Mouse (Mus musculus) neural tube, embryonic 13.5 days (tissue): ENCODE measurements around the gene Tmem151b. TPM values are rescaled to one million over a fixed set of nuclear protein-coding genes. Genes with fewer than 3 reads are reported as not detected.
A peak's percentile ranks its signal among the peaks of the same experiment; 100 is the strongest.

Experiments
- ATAC-seq: fragments of 200-750 bp; cut with Nextera tagmentation; 2 replicates; pipeline ENCODE4 v1.8.0; 2017; ENCODE audit warnings: low read depth, mild to moderate bottlenecking, moderate TSS enrichment, moderate library complexity
- H3K27ac ChIP-seq: fragments of 300-500 bp; sonication (generic); replicated peaks from 2 replicates; pipeline ENCODE4 v1.5.1; 2015; ENCODE audit warnings: moderate library complexity, mild to moderate bottlenecking, inconsistent platforms
- H3K27me3 ChIP-seq: fragments of 300-500 bp; sonication (generic); 2 replicates; pipeline ENCODE4 v1.6.1; 2015; ENCODE audit warnings: mild to moderate bottlenecking, inconsistent platforms
- H3K36me3 ChIP-seq: fragments of 300-500 bp; sonication (generic); 2 replicates; pipeline ENCODE4 v1.6.1; 2015; ENCODE audit warnings: mild to moderate bottlenecking, inconsistent platforms
- H3K4me1 ChIP-seq: fragments of 300-500 bp; sonication (generic); replicated peaks from 2 replicates; pipeline ENCODE4 v1.6.1; 2015; ENCODE audit warnings: inconsistent platforms
- H3K4me2 ChIP-seq: fragments of 300-500 bp; sonication (generic); 2 replicates; pipeline ENCODE4 v1.6.1; 2015; ENCODE audit warnings: inconsistent platforms, mild to moderate bottlenecking, moderate library complexity
- H3K4me3 ChIP-seq: fragments of 300-500 bp; sonication (generic); 2 replicates; pipeline ENCODE4 v1.5.1; 2015; ENCODE audit warnings: mild to moderate bottlenecking, inconsistent platforms
- H3K9ac ChIP-seq: fragments of 300-500 bp; sonication (generic); 2 replicates; pipeline ENCODE4 v1.6.1; 2015; ENCODE audit warnings: moderate library complexity, mild to moderate bottlenecking, inconsistent platforms
- H3K9me3 ChIP-seq: fragments of 300-500 bp; sonication (generic); 2 replicates; pipeline ENCODE4 v1.6.1; 2016; ENCODE audit warnings: inconsistent platforms
- WGBS: fragments of 180-500 bp; shearing (Covaris S2); methylation state at CpG from one replicate; pipeline ENCODE4 v1.1.7; 2015; 5-methylcytosine and 5-hydroxymethylcytosine counted together
- polyA plus RNA-seq: library from polyadenylated mRNA; unstranded; fragments of >200 nt; fragmentation: Nextera tagmentation; extraction: Ambion mirVana; gene quantifications from 2 replicates; pipeline ENCODE4 v1.2.1, GENCODE M21; 2015

Tmem151b gene
- polyA plus RNA-seq, 1 experiment from 2014 or later, result 22.6 TPM

DNA sequence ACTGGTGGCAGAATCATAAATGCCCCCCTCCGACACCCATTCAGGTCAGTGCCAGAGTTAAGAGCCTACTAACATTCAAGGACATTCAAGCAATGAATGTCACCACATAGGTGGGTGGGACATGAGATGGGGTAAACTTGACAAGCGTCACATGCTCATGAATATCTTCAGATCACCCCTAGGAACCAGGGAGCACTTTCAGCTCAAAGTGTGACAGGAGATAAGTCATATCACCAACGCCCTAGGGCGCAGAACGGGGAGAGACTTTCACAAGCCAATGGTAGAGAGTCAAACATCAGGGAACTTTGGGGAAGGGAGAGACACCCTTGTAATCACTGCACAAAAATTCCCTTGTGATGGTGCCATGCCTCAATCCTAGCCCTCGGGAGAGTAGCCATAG is 32.7 kb upstream of the Tmem151b start:
- H3K27me3 ChIP-seq, result no peaks in the 10 kb centered on the region
- no peak for ATAC-seq
- no peaks in the 10 kb centered on the region for H3K9me3 ChIP-seq
- no peak overlapping the region for H3K4me2 ChIP-seq
- WGBS, result 90% methylated on average over 6 of the region's 6 CpGs
- H3K9ac ChIP-seq, result no peak overlapping the region
- peaks cover 9% of the 10 kb centered on the region; the same call in 1 of the 2 replicates for H3K36me3 ChIP-seq
- no peak overlapping the region for H3K4me3 ChIP-seq
- peaks cover 25% of the 10 kb centered on the region for H3K4me1 ChIP-seq
- no peak overlapping the region for H3K27ac ChIP-seq

DNA sequence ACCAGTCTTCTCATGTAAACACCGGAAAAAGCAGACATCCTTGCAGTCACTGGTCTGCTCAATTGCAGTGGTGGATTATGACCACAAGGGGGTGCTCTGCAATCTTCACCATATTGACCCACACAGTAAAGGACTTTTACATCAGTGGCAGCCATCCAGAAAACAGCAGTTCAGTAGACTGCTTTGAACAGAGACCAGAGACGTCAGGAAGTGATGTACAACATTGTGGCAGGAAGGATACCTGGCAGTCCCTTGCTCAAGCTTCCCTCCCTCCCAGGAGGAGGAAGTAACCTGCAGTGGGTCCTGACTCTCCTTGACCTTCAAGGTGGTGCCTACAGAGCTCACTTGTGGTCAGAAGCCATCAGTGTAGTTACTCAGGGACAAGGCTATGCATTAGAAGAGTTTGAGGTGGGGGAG is 32.1 kb upstream of the Tmem151b start:
- no peak for ATAC-seq

DNA sequence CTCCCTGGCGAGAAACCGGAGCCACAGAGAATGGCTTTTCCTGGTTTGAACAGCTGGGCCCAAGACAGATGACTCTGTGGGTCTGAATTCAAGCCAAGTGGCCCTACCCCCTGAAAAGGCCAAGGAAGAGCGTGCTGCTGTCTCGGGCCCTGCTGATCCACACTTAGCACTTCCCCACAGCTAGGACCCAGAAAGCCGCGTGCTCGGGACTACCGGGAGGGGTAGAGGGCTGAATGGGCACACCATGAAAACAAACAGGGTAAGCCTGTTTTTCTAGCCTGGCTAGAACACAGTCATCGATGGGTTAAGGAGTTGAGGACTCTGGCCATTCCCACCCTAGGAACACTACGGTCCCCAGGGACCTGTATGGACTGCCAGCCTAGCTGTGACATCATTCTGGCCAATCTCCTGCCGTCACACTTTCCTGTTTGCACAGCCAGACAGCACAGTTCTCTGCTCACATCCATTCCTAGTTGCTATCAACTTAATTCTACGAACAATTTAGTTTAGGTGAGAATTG is 31.5 kb upstream of the Tmem151b start:
- WGBS, result 44% methylated on average over 12 of the region's 12 CpGs
- peak overlapping the region; percentile 31; the same call in 1 of the 2 replicates for H3K9ac ChIP-seq
- no peaks in the 10 kb centered on the region for H3K9me3 ChIP-seq
- no peaks in the 10 kb centered on the region for H3K27me3 ChIP-seq
- H3K4me1 ChIP-seq, result peaks cover 25% of the 10 kb centered on the region
- no peak overlapping the region for H3K4me3 ChIP-seq
- ATAC-seq, result 0 out of 2 replicates have a peak, but pooled peaks have one; percentile 12
- no peaks in the 10 kb centered on the region for H3K36me3 ChIP-seq
- H3K4me2 ChIP-seq, result no peak overlapping the region
- peak overlapping the region; percentile 66 for H3K27ac ChIP-seq

More for the DNA sequence above, 32.1 kb upstream of the Tmem151b start:
- WGBS, result 11% methylated on average over 2 of the region's 2 CpGs
- Histone ChIP-seq H3K36me3 (peaks cover 3% of the 10 kb centered on the region; the same call in 1 of the 2 replicates), H3K27ac (no peak overlapping the region), H3K4me2 (no peak overlapping the region), H3K9me3 (no peaks in the 10 kb centered on the region), H3K4me1 (peaks cover 25% of the 10 kb centered on the region), H3K9ac (no peak overlapping the region), H3K27me3 (no peaks in the 10 kb centered on the region), H3K4me3 (no peak overlapping the region)

DNA sequence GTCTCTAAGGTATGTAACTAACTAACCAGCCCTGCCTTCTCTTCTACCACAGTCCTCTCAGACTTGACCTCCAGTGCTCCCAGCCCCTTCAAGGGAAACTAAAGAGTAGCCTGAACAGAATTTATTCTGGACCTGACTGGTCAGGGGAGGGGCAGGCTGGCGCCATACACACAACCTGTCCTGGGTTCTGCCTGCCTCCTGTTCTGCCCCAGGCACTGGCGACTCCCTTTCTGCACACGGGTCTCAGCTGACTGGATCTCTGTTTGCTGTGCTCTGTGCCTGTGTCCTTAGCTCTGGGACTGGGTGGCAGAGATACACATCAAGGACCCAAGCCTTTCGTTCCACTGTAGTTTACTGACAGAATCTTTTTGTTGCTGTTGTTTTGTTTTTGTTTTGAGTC is 30.1 kb upstream of the Tmem151b start:
- ATAC-seq, result no peak
- Histone ChIP-seq H3K36me3 (no peaks in the 10 kb centered on the region), H3K9me3 (no peaks in the 10 kb centered on the region), H3K27ac (no peak overlapping the region), H3K4me1 (peaks cover 24% of the 10 kb centered on the region), H3K4me2 (no peak overlapping the region), H3K4me3 (no peak overlapping the region), H3K27me3 (no peaks in the 10 kb centered on the region), H3K9ac (no peak overlapping the region)
- WGBS, result 88% methylated on average over 4 of the region's 4 CpGs

DNA sequence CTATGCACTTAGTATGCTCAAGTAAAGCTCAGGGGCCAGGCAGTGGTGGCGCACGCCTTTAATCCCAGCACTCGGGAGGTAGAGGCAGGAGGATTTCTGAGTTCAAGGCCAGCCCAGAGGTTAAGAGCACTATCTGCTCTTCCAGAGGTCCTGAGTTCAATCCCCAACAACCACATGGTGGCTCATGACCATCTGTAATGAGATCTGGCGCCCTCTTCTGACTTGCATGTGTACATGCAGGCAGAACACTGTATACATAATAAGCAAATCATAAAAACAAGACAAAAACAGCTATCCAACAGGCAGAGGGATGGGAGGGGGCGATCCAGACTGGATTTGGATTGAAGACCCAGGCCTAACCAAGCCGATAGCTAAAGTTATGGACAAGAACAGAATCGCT is 29.4 kb upstream of the Tmem151b start:
- peaks cover 22% of the 10 kb centered on the region for H3K4me1 ChIP-seq
- 71% methylated on average over 7 of the region's 7 CpGs for WGBS
- no peaks in the 10 kb centered on the region for H3K9me3 ChIP-seq
- H3K4me2 ChIP-seq, result no peak overlapping the region
- H3K36me3 ChIP-seq, result no peaks in the 10 kb centered on the region
- H3K9ac ChIP-seq, result no peak overlapping the region
- H3K27ac ChIP-seq, result no peak overlapping the region
- H3K27me3 ChIP-seq, result no peaks in the 10 kb centered on the region
- H3K4me3 ChIP-seq, result no peak overlapping the region
- no peak for ATAC-seq

DNA sequence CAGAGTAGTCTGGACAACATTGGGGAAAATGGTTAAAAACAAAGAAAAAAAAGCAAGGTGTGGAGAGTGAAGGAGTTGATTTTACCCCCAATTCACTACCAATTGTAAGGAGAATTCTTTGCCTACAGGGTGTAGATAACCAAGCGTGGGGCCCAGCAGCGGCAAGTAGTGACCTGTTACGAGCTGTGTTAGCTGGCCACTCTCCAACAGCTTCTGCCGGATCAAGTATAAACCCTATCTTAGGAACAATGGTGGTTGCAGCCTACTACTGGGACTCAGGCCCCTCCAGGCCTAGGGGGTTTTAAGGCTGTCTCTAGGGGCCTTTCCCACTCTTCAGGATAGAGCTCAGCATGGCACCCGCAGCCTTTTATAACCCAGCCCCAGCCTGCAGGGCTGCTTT is 28.8 kb upstream of the Tmem151b start:
- no peak overlapping the region for H3K4me3 ChIP-seq

DNA sequence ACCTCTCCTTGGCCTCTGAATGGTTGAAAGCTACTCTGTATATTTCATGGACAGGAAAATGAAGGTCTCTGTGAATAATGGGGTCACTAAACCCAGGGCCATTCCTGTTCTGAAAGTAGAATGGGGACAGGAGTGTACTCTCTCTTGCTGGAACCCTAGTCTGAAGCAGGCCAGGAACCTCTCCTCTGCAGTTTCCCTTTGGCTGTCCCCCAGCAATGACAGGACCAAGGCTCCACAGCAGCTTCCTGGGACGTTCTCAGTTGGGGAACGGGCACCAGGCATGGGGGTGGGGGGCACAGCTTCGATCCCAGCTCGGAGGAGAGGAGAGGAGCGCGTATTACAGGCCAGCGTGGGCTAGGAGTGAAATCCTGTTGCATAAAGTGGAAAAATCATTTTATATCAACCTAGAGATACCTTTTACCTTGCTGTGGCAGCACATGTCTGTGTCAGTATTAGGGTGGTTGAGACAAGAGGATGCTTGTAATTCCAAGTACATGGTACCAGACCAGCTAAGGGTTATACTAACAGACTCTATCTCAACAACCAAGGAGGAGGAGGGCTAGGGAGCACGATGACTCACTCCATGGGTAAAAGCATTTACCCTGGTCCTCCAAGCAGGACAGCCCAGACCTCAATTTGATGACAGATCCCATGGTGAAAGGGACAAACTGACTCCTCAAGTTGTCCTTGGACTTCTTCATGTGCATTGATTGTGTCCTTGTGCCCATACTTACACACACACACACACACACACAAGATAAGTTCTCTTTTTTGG is 25.8 kb upstream of the Tmem151b start:
- Histone ChIP-seq H3K4me2 (peak overlapping the region; percentile 81), H3K36me3 (peaks cover 15% of the 10 kb centered on the region), H3K27me3 (no peaks in the 10 kb centered on the region), H3K9ac (peak overlapping the region; percentile 100), H3K27ac (peak overlapping the region; percentile 99), H3K4me1 (peaks cover 31% of the 10 kb centered on the region), H3K9me3 (no peaks in the 10 kb centered on the region), H3K4me3 (peak overlapping the region; percentile 100; the same call in 1 of the 2 replicates)
- ATAC-seq, result no peak
- WGBS, result 93% methylated on average over 8 of the region's 8 CpGs

More for the DNA sequence above, 28.8 kb upstream of the Tmem151b start:
- H3K27me3 ChIP-seq, result no peaks in the 10 kb centered on the region
- no peak overlapping the region for H3K4me2 ChIP-seq
- no peak for ATAC-seq
- H3K9me3 ChIP-seq, result no peaks in the 10 kb centered on the region
- no peak overlapping the region; the same call in 1 of the 2 replicates for H3K27ac ChIP-seq
- peaks cover 22% of the 10 kb centered on the region for H3K4me1 ChIP-seq
- H3K9ac ChIP-seq, result no peak overlapping the region
- whole genome bisulfite sequencing, result 52% methylated on average over 5 of the region's 5 CpGs
- no peaks in the 10 kb centered on the region for H3K36me3 ChIP-seq

DNA sequence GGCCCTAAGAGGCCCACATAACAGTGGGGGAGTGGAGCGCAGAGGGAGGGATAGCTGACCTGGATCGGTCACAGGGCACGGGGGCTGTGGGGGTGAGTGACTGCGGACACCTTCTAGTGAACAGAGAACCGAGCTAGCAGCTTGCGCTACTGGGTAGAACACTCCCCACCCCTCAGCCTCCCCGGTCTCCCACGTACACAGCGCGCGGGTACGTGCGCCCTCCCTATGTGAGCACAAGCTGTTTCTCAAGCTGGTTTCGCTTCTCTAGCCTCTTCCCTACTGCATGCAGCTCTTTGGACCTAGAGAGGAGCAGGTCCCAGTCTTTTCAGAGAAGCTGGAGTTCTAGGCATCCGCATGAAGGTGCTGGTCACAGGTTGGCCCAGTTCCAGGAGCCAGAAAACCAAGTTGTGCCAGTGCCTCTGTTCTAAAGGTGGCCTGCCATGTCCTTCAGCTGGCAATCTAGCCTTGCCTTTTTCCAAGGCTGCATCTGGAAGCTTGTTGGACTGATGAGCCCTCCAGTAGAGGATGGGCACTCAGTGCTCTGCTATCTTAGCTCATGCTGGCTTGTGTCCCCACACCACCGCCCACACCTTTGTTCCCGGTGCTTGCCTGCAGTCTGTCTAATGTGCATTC is 24.8 kb upstream of the Tmem151b start:
- Histone ChIP-seq H3K36me3 (peaks cover 25% of the 10 kb centered on the region), H3K4me1 (peaks cover 42% of the 10 kb centered on the region), H3K9me3 (no peaks in the 10 kb centered on the region), H3K9ac (peak overlapping the region; percentile 100), H3K4me3 (peak overlapping the region; percentile 100), H3K27ac (peak overlapping the region; percentile 99), H3K4me2 (peak overlapping the region; percentile 81), H3K27me3 (no peaks in the 10 kb centered on the region)
- 3% methylated on average over 17 of the region's 17 CpGs for WGBS
- peak; percentile 62 for ATAC-seq

DNA sequence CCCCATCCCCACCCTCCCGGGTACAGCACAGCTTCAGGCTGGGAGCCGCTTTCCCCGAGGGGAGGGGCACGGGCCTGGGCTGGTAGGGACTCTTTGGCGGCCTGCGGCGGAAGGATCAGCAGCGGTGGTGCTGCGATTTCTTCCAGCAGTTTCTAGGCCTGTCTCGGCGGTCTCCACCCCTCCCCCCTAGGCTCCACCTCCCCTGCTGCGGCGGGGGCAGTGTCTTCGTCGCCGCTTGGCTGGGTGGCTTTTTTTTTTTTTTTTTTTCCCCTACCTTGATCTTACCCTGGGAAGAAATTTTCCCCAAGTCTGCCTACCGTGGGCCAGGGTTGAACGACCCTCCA is 24.3 kb upstream of the Tmem151b start:
- peak overlapping the region; percentile 100 for H3K4me3 ChIP-seq
- peak; percentile 72 for ATAC-seq
- peak overlapping the region; percentile 81 for H3K4me2 ChIP-seq
- WGBS, result 1% methylated on average over 16 of the region's 18 CpGs
- H3K4me1 ChIP-seq, result peaks cover 47% of the 10 kb centered on the region
- H3K27me3 ChIP-seq, result no peaks in the 10 kb centered on the region
- H3K27ac ChIP-seq, result peak overlapping the region; percentile 99
- H3K9ac ChIP-seq, result peak overlapping the region; percentile 100
- H3K36me3 ChIP-seq, result peaks cover 30% of the 10 kb centered on the region
- no peaks in the 10 kb centered on the region for H3K9me3 ChIP-seq

DNA sequence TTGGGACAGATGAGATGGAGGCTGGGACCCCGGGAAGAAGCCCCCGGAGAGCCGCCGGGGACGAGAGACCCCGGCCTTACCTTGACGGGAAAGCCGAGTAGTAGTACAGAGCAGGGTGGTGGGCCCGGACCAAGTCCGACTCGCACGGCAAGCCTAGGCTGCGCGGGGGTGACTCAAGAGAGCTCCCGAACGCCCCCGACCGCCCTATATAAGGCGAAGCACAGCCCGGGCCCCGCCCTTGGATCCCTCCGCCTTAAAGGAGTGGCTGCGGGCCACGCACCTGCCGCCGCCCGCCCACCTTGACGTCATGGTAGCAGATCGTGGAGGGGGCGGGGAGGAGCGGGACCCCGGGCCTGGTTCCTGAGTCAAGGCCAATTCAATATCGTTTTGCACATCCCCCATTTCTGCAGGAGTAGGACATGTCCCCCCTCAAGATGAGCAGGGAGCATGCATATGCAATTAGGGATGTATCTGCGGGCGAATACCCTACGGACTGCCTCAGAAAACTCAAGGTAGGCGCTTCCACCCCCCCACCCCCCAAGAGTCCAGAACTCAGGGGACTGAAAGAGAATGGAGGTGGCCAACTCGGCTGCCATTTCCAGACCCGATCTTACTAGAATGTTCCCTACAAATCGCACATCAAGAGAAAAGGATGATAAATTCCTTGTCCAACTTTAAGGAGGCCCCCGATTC is 23.8 kb upstream of the Tmem151b start, which contains the start of gene Hsp90ab1:
Hsp90ab1 (minus strand) TSS at position 185 of the 693 bp plus-strand sequence.
- H3K4me1 ChIP-seq, result peaks cover 52% of the 10 kb centered on the region
- ATAC-seq, result peak; percentile 86

DNA sequence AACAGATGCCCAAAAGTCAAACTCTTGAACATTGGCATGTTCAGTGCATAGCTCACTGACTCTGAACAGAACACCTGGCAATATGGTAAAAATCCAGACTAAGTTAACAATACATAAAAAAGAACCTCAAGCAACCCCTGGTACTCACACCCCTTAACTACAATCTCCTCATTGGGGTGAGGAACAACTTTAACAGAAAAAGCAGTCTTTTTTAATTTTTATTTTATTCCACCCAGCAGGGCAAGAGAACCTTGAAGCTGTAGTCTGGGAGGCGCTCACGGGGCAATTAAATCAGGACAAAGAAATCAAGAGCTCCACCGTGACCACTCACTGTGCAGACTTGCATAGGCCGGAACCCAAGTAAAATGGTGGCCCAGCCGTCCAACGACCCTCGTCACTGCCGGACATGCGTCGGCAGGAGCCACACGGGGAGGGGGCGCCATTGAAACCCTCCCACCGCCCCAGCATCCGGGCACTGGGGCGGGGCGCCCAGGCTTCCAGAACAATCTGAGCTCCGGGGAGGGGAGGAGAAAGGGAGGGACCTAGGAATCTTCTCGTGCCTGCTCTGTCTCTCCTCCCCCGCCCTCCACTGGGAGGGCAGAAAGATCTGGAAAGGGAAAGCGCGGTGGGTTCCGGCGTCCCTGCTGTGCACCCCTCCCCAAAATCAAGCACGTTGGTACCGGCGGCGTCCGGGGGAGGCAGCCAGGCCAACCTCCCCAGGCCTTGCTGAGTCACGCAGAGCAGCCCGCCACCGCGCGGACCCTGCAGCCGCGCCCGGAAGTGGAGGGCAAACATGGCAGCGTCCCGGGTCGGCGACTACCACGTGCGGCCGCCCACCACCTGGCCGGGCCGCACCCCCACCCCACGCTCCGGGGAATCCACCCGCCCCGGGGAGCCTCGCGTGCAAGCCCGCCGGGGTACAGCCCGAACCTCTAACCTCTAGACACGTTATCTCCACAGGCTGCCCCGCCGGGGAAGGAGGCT is 22.9 kb upstream of the Tmem151b start:
- Histone ChIP-seq H3K4me1 (peaks cover 59% of the 10 kb centered on the region), H3K9ac (peak overlapping the region; percentile 100), H3K4me2 (peak overlapping the region; percentile 81), H3K27ac (peak overlapping the region; percentile 99), H3K4me3 (peak overlapping the region; percentile 100), H3K9me3 (no peaks in the 10 kb centered on the region), H3K27me3 (no peaks in the 10 kb centered on the region), H3K36me3 (peaks cover 44% of the 10 kb centered on the region)
- ATAC-seq, result peak; percentile 59
- under 1% methylated on average over 54 of the region's 57 CpGs for WGBS

More for the DNA sequence above, 23.8 kb upstream of the Tmem151b start, which contains the start of gene Hsp90ab1:
- Histone ChIP-seq H3K4me3 (peak within 1 kb of the TSS; percentile 100), H3K27me3 (no peaks in the 10 kb centered on the region), H3K9me3 (no peaks in the 10 kb centered on the region), H3K4me2 (peak within 1 kb of the TSS; percentile 81), H3K9ac (peak within 1 kb of the TSS; percentile 100), H3K36me3 (peaks cover 35% of the 10 kb centered on the region), H3K27ac (peak within 1 kb of the TSS; percentile 99)
- WGBS, result under 1% methylated on average over 41 of the region's 41 CpGs
